Mouse (Mus musculus): ENCODE measurements around the gene Snx11. TPM values are rescaled to one million over a fixed set of nuclear protein-coding genes. Genes with fewer than 3 reads are reported as not detected.

The Snx11 gene
- total RNA-seq, 4 experiments from 2014 or later = 7.7 to 12.0 (median 11.0) TPM

Other genes with a start within 250 kb of the Snx11 start
- gene Cbx1, start 11.6 kb upstream of the Snx11 start, total RNA-seq (2022) = 10 to 100 TPM; 33.3 to 37.5 (median 35.5) TPM
- gene Nfe2l1, start 52.4 kb upstream of the Snx11 start, total RNA-seq (2022) = 100 to 1,000 TPM; 479 to 603 (median 495) TPM
- gene Copz2, start 72.3 kb upstream of the Snx11 start, total RNA-seq (2022) = 10 to 100 TPM; 22.9 to 30.1 (median 24.3) TPM
- 10 to 100 TPM; 23.0 to 30.7 (median 27.9) TPM for gene Cdk5rap3, start 138.9 kb upstream of the Snx11 start, total RNA-seq (2022)
- not detected for gene Prr15l, start 150.5 kb upstream of the Snx11 start, total RNA-seq (2022)
- gene Pnpo, start 166.4 kb upstream of the Snx11 start, total RNA-seq (2022) = 1 to 10 TPM; 7.4 to 9.3 (median 8.0) TPM
- 10 to 100 TPM in 2 of 4 experiments, 1 to 10 TPM in 2; 8.6 to 12.5 (median 10.4) TPM for gene Sp2, start 205.4 kb upstream of the Snx11 start, total RNA-seq (2022)
- gene Sp6, start 235.8 kb upstream of the Snx11 start, total RNA-seq (2022) = under 1 TPM in 2 of 4 experiments, not detected in 2; 0.07 to 0.13 TPM